Mouse (Mus musculus) hematopoietic stem cell, adult 5-6 weeks (primary cell): ENCODE results near the gene Slc22a18. TPM values are rescaled to one million over a fixed set of nuclear protein-coding genes. Genes with fewer than 3 reads are reported as not detected.

Source experiments
- ATAC-seq, 2 experiments: fragments of 125-278 bp in 1 of 2; replicated peaks in 1 of 2; 2 replicates each; pipeline ENCODE4 v1.8.0; 2016 to 2017; ENCODE audit warnings: inconsistent platforms in 2 of 2, mild to moderate bottlenecking in 2 of 2, moderate number of reproducible peaks in 2 of 2, low read depth in 1 of 2, moderate TSS enrichment in 1 of 2; ENCODE audit not compliant: low FRiP score in 2 of 2, poor library complexity in 2 of 2, severe bottlenecking in 2 of 2, insufficient read depth in 1 of 2, low TSS enrichment in 1 of 2
- total RNA-seq: library from RNA; stranded (forward); fragments of 172-1452, 232-1000 nt; gene quantifications from 2 replicates; pipeline ENCODE4 v1.2.3, GENCODE M21; 2017

Slc22a18 gene
- total RNA-seq, result 3.9 and 5.1 TPM in 2 replicates

GRCm38 (mm10) chr7:143473347-143474101 lies at the start of gene Slc22a18:
Slc22a18 (plus strand) TSS chr7:143473736.
- peak; percentile 59 to 74 for ATAC-seq

GRCm38 (mm10) chr7:143428142-143428813 lies 45.3 kb upstream of the Slc22a18 start:
- ATAC-seq, result no peak

- ATAC-seq, result no peak
Measured at GRCm38 (mm10) chr7:143428814-143429499, 44.6 kb upstream of the Slc22a18 start.

- no peak for ATAC-seq
Measured at GRCm38 (mm10) chr7:143432631-143433030, 40.9 kb upstream of the Slc22a18 start.

- no peak for ATAC-seq
Measured at GRCm38 (mm10) chr7:143433331-143433730, 40.2 kb upstream of the Slc22a18 start.

- ATAC-seq, result no peak
Measured at GRCm38 (mm10) chr7:143437231-143437893, 36.2 kb upstream of the Slc22a18 start.

GRCm38 (mm10) chr7:143437894-143438581 lies 35.5 kb upstream of the Slc22a18 start:
- no peak for ATAC-seq

GRCm38 (mm10) chr7:143438965-143439364 lies 34.6 kb upstream of the Slc22a18 start:
- ATAC-seq, result no peak

- no peak for ATAC-seq
Measured at GRCm38 (mm10) chr7:143444580-143444954, 29.0 kb upstream of the Slc22a18 start.

GRCm38 (mm10) chr7:143444955-143445648 lies 28.4 kb upstream of the Slc22a18 start:
- no peak for ATAC-seq

GRCm38 (mm10) chr7:143445651-143446460 lies 27.7 kb upstream of the Slc22a18 start:
- ATAC-seq, result no peak

GRCm38 (mm10) chr7:143447130-143447529 lies 26.4 kb upstream of the Slc22a18 start:
- ATAC-seq, result no peak

- no peak for ATAC-seq
Measured at GRCm38 (mm10) chr7:143458963-143459331, 14.6 kb upstream of the Slc22a18 start.

GRCm38 (mm10) chr7:143459332-143460211 lies 14.0 kb upstream of the Slc22a18 start:
- no peak for ATAC-seq

GRCm38 (mm10) chr7:143460217-143460834 lies 13.2 kb upstream of the Slc22a18 start:
- no peak for ATAC-seq
